Mouse (Mus musculus): Measurements from ENCODE around the gene Fbxo9. TPM values are rescaled to one million over a fixed set of nuclear protein-coding genes. Genes with fewer than 3 reads are reported as not detected.

Fbxo9 gene
- polyA plus RNA-seq, 1 experiment from 2014 or later: 72.5 TPM

DNA sequence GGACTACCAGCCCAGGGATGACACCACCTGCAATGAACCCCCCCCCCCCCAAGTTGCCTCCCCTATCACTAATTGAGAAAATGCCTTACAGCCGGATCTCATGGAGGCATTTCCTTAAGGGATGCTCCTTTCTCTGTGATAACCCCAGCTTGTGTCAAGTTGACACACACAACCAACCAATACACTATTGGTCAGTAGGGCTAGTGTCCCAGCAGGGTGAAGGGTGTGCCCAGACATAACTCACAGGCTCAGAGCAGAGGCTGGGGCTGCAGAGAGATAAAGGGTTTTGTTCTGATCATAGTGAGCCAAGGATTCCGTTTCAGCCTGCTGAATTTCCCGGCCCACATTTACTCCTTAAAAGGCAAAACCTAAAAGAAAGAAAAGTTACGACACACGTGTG, 38.4 kb downstream of the Fbxo9 start:
- no peaks in the 10 kb centered on the region for H3K27me3 ChIP-seq

DNA sequence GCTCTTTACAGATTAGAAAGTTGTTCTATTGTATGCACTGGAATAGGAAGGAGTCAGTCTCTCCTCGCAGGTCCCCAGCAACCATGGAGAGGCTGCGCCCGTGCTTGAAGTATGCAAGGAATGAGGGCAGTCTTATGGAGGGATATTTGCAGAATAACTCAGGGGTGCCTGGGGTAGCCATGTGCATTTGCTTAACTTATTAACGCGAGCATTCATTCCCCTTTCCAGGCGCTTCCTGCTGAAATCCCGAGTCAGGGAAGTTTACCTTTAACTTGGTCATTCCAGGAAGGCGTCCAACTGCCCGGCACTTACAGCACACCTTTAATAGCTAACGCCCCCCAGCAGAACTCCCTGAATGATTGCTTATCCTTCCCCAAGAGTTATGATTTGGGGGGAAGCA, 44.7 kb downstream of the Fbxo9 start:
- no peak overlapping the region for H3K9ac ChIP-seq
- no peak for DNase-seq
- no peak overlapping the region for H3K27ac ChIP-seq
- no peaks in the 10 kb centered on the region for H3K36me3 ChIP-seq
- H3K4me1 ChIP-seq (replicated peaks): peaks cover 6% of the 10 kb centered on the region
- no peak overlapping the region for H3K4me2 ChIP-seq
- 0 out of 2 replicates have a peak, but pooled peaks cover 3% of the 10 kb centered on the region for H3K27me3 ChIP-seq
- H3K9me3 ChIP-seq (replicated peaks): no peaks in the 10 kb centered on the region
- no peak for ATAC-seq (ENCODE audit: low read depth)
- H3K4me3 ChIP-seq (replicated peaks): no peak overlapping the region
- 67% methylated on average over 10 of the region's 10 CpGs for WGBS (ENCODE audit: insufficient replicate concordance)

More for the DNA sequence above, 38.4 kb downstream of the Fbxo9 start:
- Histone ChIP-seq H3K9ac (no peak overlapping the region), H3K9me3 (replicated peaks) (no peaks in the 10 kb centered on the region), H3K4me3 (replicated peaks) (no peak overlapping the region), H3K27ac (no peak overlapping the region), H3K36me3 (no peaks in the 10 kb centered on the region), H3K4me2 (no peak overlapping the region), H3K4me1 (replicated peaks) (no peaks in the 10 kb centered on the region)
- 70% methylated on average over 5 of the region's 5 CpGs for WGBS (ENCODE audit: insufficient replicate concordance)
- ATAC-seq (ENCODE audit: low read depth) (no peak), DNase-seq (no peak)

GRCm38 (mm10) chr9:78062392-78062791, 46.5 kb downstream of the Fbxo9 start:
- no peak overlapping the region for H3K4me3 ChIP-seq (replicated peaks)
- DNase-seq (no peak), ATAC-seq (ENCODE audit: low read depth) (no peak)
- no peak overlapping the region for H3K27ac ChIP-seq
- 0 out of 2 replicates have a peak, but pooled peaks cover 3% of the 10 kb centered on the region for H3K27me3 ChIP-seq
- H3K4me1 ChIP-seq (replicated peaks): peaks cover 15% of the 10 kb centered on the region
- no peaks in the 10 kb centered on the region for H3K36me3 ChIP-seq
- no peak overlapping the region for H3K4me2 ChIP-seq
- H3K9me3 ChIP-seq (replicated peaks): no peaks in the 10 kb centered on the region
- WGBS (ENCODE audit: insufficient replicate concordance): 68% methylated on average over 9 of the region's 9 CpGs
- H3K9ac ChIP-seq: no peak overlapping the region

GRCm38 (mm10) chr9:78059525-78060120, 49.2 kb downstream of the Fbxo9 start:
- Histone ChIP-seq H3K4me2 (0 out of 2 replicates have a peak overlapping the region, but pooled peaks have one; percentile 9), H3K9ac (no peak overlapping the region), H3K36me3 (no peaks in the 10 kb centered on the region), H3K4me1 (replicated peaks) (peaks cover 19% of the 10 kb centered on the region), H3K27me3 (0 out of 2 replicates have a peak, but pooled peaks cover 3% of the 10 kb centered on the region), H3K9me3 (replicated peaks) (no peaks in the 10 kb centered on the region), H3K27ac (no peak overlapping the region), H3K4me3 (replicated peaks) (no peak overlapping the region)
- ATAC-seq (ENCODE audit: low read depth) (peak; percentile 79), DNase-seq (peak; percentile 14)
- WGBS (ENCODE audit: insufficient replicate concordance): 62% methylated on average over 16 of the region's 16 CpGs

DNA sequence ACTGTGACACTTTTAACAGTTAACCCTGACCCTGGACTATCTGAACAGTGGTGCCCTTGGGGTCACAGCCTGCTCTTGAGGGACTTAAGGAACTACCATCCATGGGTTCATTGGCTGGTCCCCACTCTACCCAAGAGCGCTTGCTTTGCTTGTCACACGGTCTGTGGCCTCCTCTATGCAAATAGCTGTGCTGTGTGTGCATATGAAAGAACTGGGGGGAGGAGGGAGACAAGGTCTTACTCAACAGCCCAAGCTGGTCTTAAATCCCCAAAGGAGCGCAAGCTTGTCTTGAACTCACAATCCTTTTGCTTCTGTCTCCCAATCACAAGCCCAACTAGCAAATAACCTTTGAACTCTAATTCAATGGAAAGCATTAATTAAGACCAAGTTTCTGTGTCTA, 54.6 kb downstream of the Fbxo9 start:
- Histone ChIP-seq H3K9ac (no peak overlapping the region), H3K9me3 (replicated peaks) (no peaks in the 10 kb centered on the region), H3K4me1 (replicated peaks) (peaks cover 14% of the 10 kb centered on the region), H3K36me3 (no peaks in the 10 kb centered on the region), H3K27me3 (no peaks in the 10 kb centered on the region), H3K4me3 (replicated peaks) (no peak overlapping the region), H3K4me2 (no peak overlapping the region), H3K27ac (no peak overlapping the region)
- DNase-seq (no peak), ATAC-seq (ENCODE audit: low read depth) (no peak)
- 85% methylated on average over 3 of the region's 3 CpGs for WGBS (ENCODE audit: insufficient replicate concordance)

- DNase-seq: no peak
- H3K27ac ChIP-seq: no peak overlapping the region
- no peak overlapping the region for H3K4me3 ChIP-seq (replicated peaks)
Measured at GRCm38 (mm10) chr9:78053821-78054220, 55.0 kb downstream of the Fbxo9 start.

DNA sequence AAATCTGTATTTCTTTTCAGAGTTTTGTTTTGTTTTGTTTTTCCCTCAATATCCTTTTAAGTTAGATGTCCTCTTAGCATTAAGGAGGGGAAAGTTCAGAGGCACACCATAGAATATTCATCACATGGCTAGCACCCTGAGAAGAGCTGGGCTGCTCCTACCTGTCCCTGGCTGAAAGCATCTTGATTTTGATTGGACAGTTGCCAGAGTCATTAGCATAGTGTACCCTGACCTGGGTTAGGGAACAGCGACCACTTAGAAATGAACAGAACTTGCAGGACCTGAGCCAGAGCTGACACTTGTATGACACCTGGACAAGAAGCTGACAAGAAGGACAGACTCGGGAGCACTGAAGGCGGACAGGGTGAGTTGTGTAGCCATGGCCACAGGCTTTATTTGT, 57.2 kb downstream of the Fbxo9 start, which contains the start of gene Gcm1:
Gene Gcm1, plus strand, starts transcription at position 248 of the 400 bp plus-strand sequence.
- ATAC-seq (ENCODE audit: low read depth) (no peak), DNase-seq (no peak)
- 58% methylated on average over 3 of the region's 3 CpGs for WGBS (ENCODE audit: insufficient replicate concordance)
- H3K9ac ChIP-seq: no peak within 1 kb of the TSS
- no peak within 1 kb of the TSS for H3K4me3 ChIP-seq (replicated peaks)
- no peak within 1 kb of the TSS for H3K27ac ChIP-seq
- no peaks in the 10 kb centered on the region for H3K27me3 ChIP-seq
- no peak within 1 kb of the TSS for H3K4me2 ChIP-seq
- no peaks in the 10 kb centered on the region for H3K36me3 ChIP-seq
- peaks cover 9% of the 10 kb centered on the region; the same call in 1 of the 2 replicates for H3K4me1 ChIP-seq (replicated peaks)
- H3K9me3 ChIP-seq (replicated peaks): no peaks in the 10 kb centered on the region

More at GRCm38 (mm10) chr9:78053821-78054220, 55.0 kb downstream of the Fbxo9 start:
- Histone ChIP-seq H3K4me2 (no peak overlapping the region), H3K27me3 (no peaks in the 10 kb centered on the region), H3K36me3 (no peaks in the 10 kb centered on the region), H3K9ac (no peak overlapping the region), H3K9me3 (replicated peaks) (no peaks in the 10 kb centered on the region), H3K4me1 (replicated peaks) (peaks cover 10% of the 10 kb centered on the region)
- 65% methylated on average over 8 of the region's 8 CpGs for WGBS (ENCODE audit: insufficient replicate concordance)
- no peak for ATAC-seq (ENCODE audit: low read depth)

DNA sequence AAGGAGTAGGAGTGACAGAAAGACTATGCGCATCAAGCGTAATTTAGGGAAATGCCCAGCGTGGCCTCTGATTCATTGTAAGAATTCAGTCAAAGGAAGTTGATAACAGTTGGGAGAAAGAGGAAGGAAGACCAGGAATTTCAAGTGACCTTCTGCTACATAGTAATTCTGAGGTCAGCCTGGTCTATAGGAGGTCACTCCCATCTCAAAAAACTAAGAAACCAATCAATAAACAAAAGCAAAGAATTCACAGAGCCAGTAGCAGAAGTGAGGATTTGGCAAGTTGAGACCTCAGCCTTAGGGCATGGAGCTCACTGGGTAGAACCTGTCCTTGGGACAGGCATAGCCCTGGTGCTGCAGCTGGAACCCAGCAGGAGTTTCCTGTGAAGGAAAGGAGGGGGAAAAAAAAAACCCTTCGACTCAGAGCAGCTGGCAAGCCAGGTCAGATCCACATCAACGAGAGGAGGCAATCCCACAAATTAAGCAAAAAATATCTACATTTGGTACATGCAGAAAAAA, 58.4 kb downstream of the Fbxo9 start:
- no peak for DNase-seq
- Histone ChIP-seq H3K4me1 (replicated peaks) (peaks cover 9% of the 10 kb centered on the region; the same call in 1 of the 2 replicates), H3K9ac (no peak overlapping the region), H3K9me3 (replicated peaks) (no peaks in the 10 kb centered on the region), H3K4me3 (replicated peaks) (no peak overlapping the region), H3K27ac (no peak overlapping the region), H3K36me3 (no peaks in the 10 kb centered on the region), H3K27me3 (no peaks in the 10 kb centered on the region), H3K4me2 (no peak overlapping the region)
- WGBS (ENCODE audit: insufficient replicate concordance): 32% methylated on average over 5 of the region's 5 CpGs
- no peak for ATAC-seq (ENCODE audit: low read depth)

DNA sequence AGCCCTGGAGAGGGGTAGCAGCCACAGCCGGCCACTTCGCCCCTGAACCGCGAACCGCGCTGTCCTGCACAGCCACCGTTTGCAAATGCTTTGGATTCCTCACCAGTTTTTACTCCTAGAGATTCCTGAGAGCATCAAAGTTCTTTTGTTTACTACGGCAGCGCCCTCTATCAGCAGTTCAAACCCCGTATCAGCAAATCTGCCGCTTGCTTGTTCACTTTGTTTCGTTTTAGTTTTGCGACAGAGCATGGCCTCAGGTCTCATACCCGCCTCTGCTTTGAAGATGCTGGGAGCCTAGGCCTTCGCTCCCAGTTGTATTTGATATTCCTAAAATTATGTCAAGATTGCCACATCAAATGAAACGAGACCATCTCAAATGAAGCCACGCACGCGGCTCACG, 62.1 kb downstream of the Fbxo9 start:
- 25% methylated on average over 20 of the region's 20 CpGs for WGBS (ENCODE audit: insufficient replicate concordance)
- no peak for DNase-seq

DNA sequence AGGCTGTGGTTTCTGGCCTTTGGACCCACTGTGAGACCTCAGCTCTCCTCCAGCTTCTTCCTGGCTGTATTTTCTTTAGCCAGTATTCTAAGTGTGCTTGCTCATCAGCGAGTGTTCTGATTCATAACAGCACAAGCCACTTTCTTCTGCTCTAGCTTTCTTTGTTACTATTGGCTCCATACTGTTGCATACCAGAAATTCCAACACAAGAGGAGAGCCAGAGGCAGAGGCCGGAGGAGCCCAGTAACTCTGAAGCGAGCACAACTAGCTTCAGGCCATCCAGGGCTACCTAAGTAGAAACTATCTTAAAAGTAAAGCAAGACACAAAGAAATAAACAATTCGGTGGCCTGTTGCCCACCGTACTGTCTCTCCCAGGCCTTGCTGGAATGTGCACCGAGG, 63.7 kb downstream of the Fbxo9 start:
- no peak for ATAC-seq (ENCODE audit: low read depth)
- H3K27ac ChIP-seq: no peak overlapping the region
- no peaks in the 10 kb centered on the region for H3K9me3 ChIP-seq (replicated peaks)
- no peaks in the 10 kb centered on the region for H3K36me3 ChIP-seq
- WGBS (ENCODE audit: insufficient replicate concordance): 72% methylated on average over 6 of the region's 6 CpGs
- 0 out of 2 replicates have a peak, but pooled peaks cover 4% of the 10 kb centered on the region for H3K4me1 ChIP-seq (replicated peaks)
- H3K4me3 ChIP-seq (replicated peaks): no peak overlapping the region
- H3K27me3 ChIP-seq: no peaks in the 10 kb centered on the region; the same call in 1 of the 2 replicates
- no peak overlapping the region for H3K4me2 ChIP-seq
- DNase-seq: no peak
- H3K9ac ChIP-seq: no peak overlapping the region

More for the DNA sequence above, 62.1 kb downstream of the Fbxo9 start:
- Histone ChIP-seq H3K4me1 (replicated peaks) (0 out of 2 replicates have a peak, but pooled peaks cover 4% of the 10 kb centered on the region), H3K9ac (0 out of 2 replicates have a peak overlapping the region, but pooled peaks have one; percentile 1), H3K9me3 (replicated peaks) (no peaks in the 10 kb centered on the region), H3K4me3 (replicated peaks) (peak overlapping the region; percentile 38), H3K27me3 (no peaks in the 10 kb centered on the region), H3K4me2 (peak overlapping the region; percentile 54), H3K36me3 (no peaks in the 10 kb centered on the region), H3K27ac (no peak overlapping the region)
- no peak for ATAC-seq (ENCODE audit: low read depth)

DNA sequence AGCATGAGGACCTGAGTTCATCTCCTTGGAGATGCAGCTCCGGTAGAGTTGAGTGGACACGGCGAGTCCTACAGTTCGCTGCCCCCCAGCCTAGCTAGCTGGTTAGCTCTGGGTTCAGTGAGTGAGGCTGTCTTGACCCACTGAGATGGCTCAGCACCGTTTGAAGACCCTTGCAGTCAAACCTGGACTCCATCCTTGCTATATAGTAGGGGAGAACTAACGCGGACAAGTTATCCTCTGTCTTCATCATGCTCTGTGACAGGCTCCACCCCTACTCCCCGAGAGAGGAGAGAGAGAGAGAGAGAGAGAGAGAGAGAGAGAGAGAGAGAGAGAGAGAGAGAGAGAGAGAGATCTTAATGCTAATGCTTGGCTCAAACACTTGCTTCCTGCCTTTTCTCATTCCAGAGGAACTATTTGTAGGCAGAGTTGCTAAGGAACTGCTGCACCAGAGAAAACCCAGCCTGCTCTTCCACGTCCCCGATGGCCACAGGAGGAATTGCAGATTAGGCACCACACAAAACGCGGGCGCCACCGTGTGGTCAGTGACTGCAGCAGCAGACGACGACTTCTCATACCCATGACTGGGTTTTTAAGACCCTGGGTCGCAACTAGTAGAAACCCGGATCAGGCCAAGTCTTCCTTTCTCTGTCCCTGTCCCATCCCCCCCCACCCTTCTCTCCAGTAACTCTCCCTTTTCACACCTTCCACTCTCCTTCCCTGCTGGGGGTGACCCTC, 69.9 kb downstream of the Fbxo9 start:
- Histone ChIP-seq H3K27me3 (peaks cover 3% of the 10 kb centered on the region; the same call in 1 of the 2 replicates), H3K4me1 (replicated peaks) (no peaks in the 10 kb centered on the region), H3K36me3 (no peaks in the 10 kb centered on the region), H3K4me2 (no peak overlapping the region), H3K27ac (no peak overlapping the region), H3K9me3 (replicated peaks) (no peaks in the 10 kb centered on the region), H3K4me3 (replicated peaks) (no peak overlapping the region), H3K9ac (no peak overlapping the region)
- 27% methylated on average over 18 of the region's 18 CpGs for WGBS (ENCODE audit: insufficient replicate concordance)
- DNase-seq: peak; percentile 65
- 0 out of 2 replicates have a peak, but pooled peaks have one; percentile 31 for ATAC-seq (ENCODE audit: low read depth)
